Mouse (Mus musculus) liver, embryonic 16.5 days (tissue): Measurements from ENCODE around the gene Plekhg5. TPM values are rescaled to one million over a fixed set of nuclear protein-coding genes. Genes with fewer than 3 reads are reported as not detected.
A peak's percentile ranks its signal among the peaks of the same experiment; 100 is the strongest.

Experiments used
- ATAC-seq: fragments of 200-750 bp; cut with Nextera tagmentation; 2 replicates; pipeline ENCODE4 v1.8.0; 2017; ENCODE audit warnings: low read depth, mild to moderate bottlenecking, moderate number of reproducible peaks, moderate library complexity
- H3K27ac ChIP-seq: fragments of 300-500 bp; sonication (generic); 2 replicates; pipeline ENCODE4 v1.5.1; 2014; ENCODE audit warnings: mild to moderate bottlenecking, low read length
- H3K27me3 ChIP-seq: fragments of 300-500 bp; sonication (generic); 2 replicates; pipeline ENCODE4 v1.6.1; 2014; ENCODE audit warnings: low read depth, low read length, mixed read lengths; ENCODE audit not compliant: control insufficient read depth, insufficient read depth
- H3K36me3 ChIP-seq: fragments of 300-500 bp; sonication (generic); 2 replicates; pipeline ENCODE4 v1.6.1; 2014; ENCODE audit warnings: mild to moderate bottlenecking; ENCODE audit not compliant: control insufficient read depth, insufficient read depth
- H3K4me1 ChIP-seq: fragments of 300-500 bp; sonication (generic); 2 replicates; pipeline ENCODE4 v1.6.1; 2014; ENCODE audit warnings: low read depth, low read length, mixed read lengths; ENCODE audit not compliant: control insufficient read depth
- H3K4me2 ChIP-seq: fragments of 300-500 bp; sonication (generic); 2 replicates; pipeline ENCODE4 v1.6.1; 2014; ENCODE audit warnings: low read depth, low read length, mixed read lengths
- H3K4me3 ChIP-seq: fragments of 300-500 bp; sonication (generic); 2 replicates; pipeline ENCODE4 v1.5.1; 2014; ENCODE audit warnings: low read depth, mild to moderate bottlenecking, low read length
- H3K9ac ChIP-seq: fragments of 300-500 bp; sonication (generic); 2 replicates; pipeline ENCODE4 v1.6.1; 2014; ENCODE audit warnings: low read depth, low read length
- H3K9me3 ChIP-seq: fragments of 300-500 bp; sonication (generic); replicated peaks from 2 replicates; pipeline ENCODE4 v1.6.1; 2016; ENCODE audit warnings: low read length; ENCODE audit not compliant: control insufficient read depth
- WGBS: fragments of 180-500 bp; shearing (Covaris S2); extraction: QIAGEN DNeasy Blood & Tissue Kit; methylation state at CpG from one replicate; pipeline ENCODE4 v1.1.7; 2014; ENCODE audit not compliant: insufficient replicate concordance; 5-methylcytosine and 5-hydroxymethylcytosine counted together
- polyA plus RNA-seq: library from polyadenylated mRNA; unstranded; fragments of >200 nt; fragmentation: Nextera tagmentation; extraction: Ambion mirVana; gene quantifications from 2 replicates; pipeline ENCODE4 v1.2.1, GENCODE M21; 2015

Gene Plekhg5
- polyA plus RNA-seq, 1 experiment from 2014 or later: 5.1 TPM

GRCm38 (mm10) chr4:152132772-152133169 is 60.5 kb downstream of the Plekhg5 start:
- H3K9me3 ChIP-seq: no peaks in the 10 kb centered on the region
- H3K4me1 ChIP-seq: peaks cover 14% of the 10 kb centered on the region
- ATAC-seq: no peak
- peaks cover 67% of the 10 kb centered on the region for H3K27me3 ChIP-seq
- WGBS: 28% methylated on average over 10 of the region's 10 CpGs
- H3K36me3 ChIP-seq: no peaks in the 10 kb centered on the region
- no peak overlapping the region for H3K27ac ChIP-seq
- H3K4me2 ChIP-seq: no peak overlapping the region
- H3K4me3 ChIP-seq: no peak overlapping the region
- no peak overlapping the region for H3K9ac ChIP-seq

DNA sequence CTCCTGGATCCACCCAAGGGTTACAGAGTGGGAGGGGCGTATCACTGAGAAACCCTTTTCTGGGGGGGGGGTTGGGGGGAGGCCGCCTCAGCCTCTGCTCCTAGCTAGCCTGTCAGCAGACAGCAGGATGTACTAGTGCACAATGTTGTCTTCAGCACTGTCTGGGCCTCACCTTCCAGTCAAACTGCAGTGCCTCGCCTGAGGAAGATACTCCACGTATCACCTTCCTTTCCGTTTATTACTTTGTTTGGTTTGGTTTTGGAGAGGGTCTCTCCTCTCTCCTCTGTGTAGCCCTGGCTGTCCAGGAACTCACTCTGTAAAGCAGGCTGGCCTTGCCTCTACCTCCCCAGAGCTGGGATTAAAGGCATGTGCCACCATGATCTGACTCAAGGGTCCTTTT is 60.9 kb downstream of the Plekhg5 start:
- no peaks in the 10 kb centered on the region for H3K9me3 ChIP-seq
- no peak overlapping the region for H3K4me3 ChIP-seq
- H3K4me1 ChIP-seq: peaks cover 16% of the 10 kb centered on the region
- ATAC-seq: no peak
- H3K4me2 ChIP-seq: no peak overlapping the region
- peaks cover 62% of the 10 kb centered on the region for H3K27me3 ChIP-seq
- WGBS: 43% methylated on average over 5 of the region's 5 CpGs
- no peak overlapping the region for H3K9ac ChIP-seq
- no peak overlapping the region for H3K27ac ChIP-seq
- no peaks in the 10 kb centered on the region for H3K36me3 ChIP-seq

DNA sequence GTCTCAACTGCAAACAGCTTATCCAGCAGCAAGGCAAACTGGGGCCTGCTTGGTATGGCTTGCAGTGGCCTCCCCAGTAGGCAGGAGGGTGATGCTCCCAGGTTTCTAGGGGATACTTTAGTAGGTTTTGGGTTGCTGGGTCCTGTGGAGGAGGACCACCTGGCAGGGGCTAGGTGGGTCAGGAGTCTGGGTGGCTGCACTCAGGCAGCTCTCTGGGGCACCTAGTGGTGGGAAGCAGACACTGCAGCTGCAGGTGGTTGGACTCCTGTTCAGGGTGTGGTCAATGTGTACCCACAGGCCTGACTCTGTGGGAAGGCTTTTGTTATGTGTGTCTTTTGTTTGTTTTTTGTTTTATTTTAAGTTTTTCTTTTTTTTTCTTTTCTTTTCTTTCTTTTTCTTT is 62.2 kb downstream of the Plekhg5 start:
- ATAC-seq: no peak
- Histone ChIP-seq H3K4me3 (no peak overlapping the region), H3K27me3 (peaks cover 49% of the 10 kb centered on the region)

GRCm38 (mm10) chr4:152135363-152135762 is 63.1 kb downstream of the Plekhg5 start:
- H3K4me1 ChIP-seq: peaks cover 25% of the 10 kb centered on the region
- 72% methylated on average over 12 of the region's 12 CpGs for WGBS
- H3K27me3 ChIP-seq: peaks cover 45% of the 10 kb centered on the region
- H3K4me2 ChIP-seq: no peak overlapping the region
- H3K4me3 ChIP-seq: no peak overlapping the region
- no peaks in the 10 kb centered on the region for H3K9me3 ChIP-seq
- H3K9ac ChIP-seq: no peak overlapping the region
- H3K27ac ChIP-seq: no peak overlapping the region
- no peak for ATAC-seq
- no peaks in the 10 kb centered on the region for H3K36me3 ChIP-seq

More for the DNA sequence above, 62.2 kb downstream of the Plekhg5 start:
- H3K9me3 ChIP-seq: no peaks in the 10 kb centered on the region
- no peak overlapping the region for H3K9ac ChIP-seq
- H3K4me2 ChIP-seq: no peak overlapping the region
- no peaks in the 10 kb centered on the region for H3K36me3 ChIP-seq
- no peak overlapping the region for H3K27ac ChIP-seq
- peaks cover 25% of the 10 kb centered on the region for H3K4me1 ChIP-seq

DNA sequence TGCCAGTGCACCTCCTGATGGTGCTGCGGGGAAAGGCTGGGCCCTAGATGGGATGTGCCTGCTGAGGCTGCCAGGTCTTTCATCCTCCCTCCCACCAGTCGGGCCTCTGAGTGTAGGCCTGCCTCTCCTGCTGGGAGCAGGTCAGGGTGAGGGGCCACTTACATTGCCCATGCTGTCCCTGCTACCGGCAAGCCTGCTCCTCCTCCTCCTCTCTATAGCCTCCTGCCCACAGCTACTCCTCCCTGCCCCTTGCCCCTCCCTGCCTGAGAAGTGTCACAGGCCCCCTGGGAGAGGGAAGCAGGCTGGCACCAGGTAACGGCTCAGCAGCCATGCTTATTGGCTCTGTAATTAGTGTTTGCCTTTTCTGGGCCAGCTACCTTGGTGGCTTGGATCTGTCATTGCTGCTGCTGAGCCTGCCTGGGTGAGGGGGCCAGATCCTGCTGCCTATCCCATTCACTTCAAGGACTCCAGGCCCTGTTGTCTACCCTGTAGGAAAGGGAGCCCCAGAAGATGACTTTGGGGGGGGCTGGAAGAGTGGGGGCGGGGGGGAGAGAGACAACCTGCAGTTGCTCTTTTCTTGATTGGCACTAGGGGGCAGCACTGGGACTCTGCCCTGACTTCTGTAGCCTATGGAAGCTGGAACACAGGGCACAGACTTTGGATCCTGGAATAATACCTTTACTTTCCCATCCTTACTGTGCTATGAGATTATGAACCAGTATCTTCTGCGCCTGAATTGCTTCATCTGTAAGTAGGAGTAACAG is 64.0 kb downstream of the Plekhg5 start:
- Histone ChIP-seq H3K9me3 (no peaks in the 10 kb centered on the region), H3K36me3 (no peaks in the 10 kb centered on the region), H3K27me3 (peaks cover 43% of the 10 kb centered on the region), H3K9ac (no peak overlapping the region), H3K4me3 (no peak overlapping the region), H3K4me2 (no peak overlapping the region), H3K27ac (no peak overlapping the region), H3K4me1 (peaks cover 16% of the 10 kb centered on the region)
- 42% methylated on average over 6 of the region's 6 CpGs for WGBS
- no peak for ATAC-seq

- H3K9ac ChIP-seq: no peak overlapping the region
- H3K27me3 ChIP-seq: peaks cover 37% of the 10 kb centered on the region
- 81% methylated on average over 2 of the region's 2 CpGs for WGBS
- no peak overlapping the region for H3K4me3 ChIP-seq
- no peaks in the 10 kb centered on the region for H3K9me3 ChIP-seq
- no peak overlapping the region for H3K4me2 ChIP-seq
- H3K27ac ChIP-seq: no peak overlapping the region
- H3K4me1 ChIP-seq: peaks cover 13% of the 10 kb centered on the region
- no peaks in the 10 kb centered on the region for H3K36me3 ChIP-seq
- no peak for ATAC-seq
These were observed 64.6 kb downstream of the Plekhg5 start for GRCm38 (mm10) chr4:152136876-152137250.

DNA sequence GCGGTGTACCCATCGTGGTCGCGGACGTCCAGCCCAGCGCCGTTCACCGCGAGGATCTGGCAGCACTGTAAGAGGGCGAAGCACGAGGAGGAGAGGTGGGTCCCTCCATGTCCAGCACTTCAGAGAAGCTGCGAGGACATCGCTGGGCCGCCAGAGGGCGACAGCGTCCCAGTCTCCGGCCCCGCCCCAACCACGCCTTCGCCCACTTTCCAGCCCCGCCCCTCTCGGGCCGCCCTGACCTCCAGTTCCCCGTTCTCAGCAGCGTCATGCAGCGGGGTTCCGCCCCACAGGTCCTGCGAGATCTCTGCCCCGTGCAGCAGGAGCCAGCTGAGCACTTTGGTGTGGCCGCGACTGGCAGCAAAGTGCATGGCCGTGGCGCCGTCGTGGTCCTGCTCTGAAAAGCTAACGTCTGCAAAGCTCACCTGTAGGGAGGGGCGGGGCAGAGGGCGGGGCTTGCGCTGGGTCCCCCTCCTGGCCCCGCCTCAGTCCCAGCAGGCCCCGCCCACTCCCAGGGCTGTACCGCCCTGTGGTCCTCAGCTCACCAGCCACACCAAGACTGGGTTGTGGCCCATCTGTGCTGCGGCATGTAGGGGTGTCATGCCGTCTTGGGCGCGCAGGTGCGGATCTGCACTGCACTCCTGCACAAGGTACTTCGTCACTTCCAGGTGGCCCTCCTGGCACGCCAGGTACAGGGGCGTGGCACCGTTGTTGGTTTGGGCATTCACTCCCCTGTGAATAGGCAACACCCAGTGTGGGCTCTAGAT is 66.4 kb downstream of the Plekhg5 start:
- ATAC-seq: peak; percentile 87
- Histone ChIP-seq H3K9me3 (no peaks in the 10 kb centered on the region; the same call in 1 of the 2 replicates), H3K9ac (no peak overlapping the region; the same call in 1 of the 2 replicates), H3K27ac (no peak overlapping the region), H3K4me1 (peaks cover 12% of the 10 kb centered on the region), H3K27me3 (peaks cover 19% of the 10 kb centered on the region), H3K4me2 (peak overlapping the region; percentile 74), H3K4me3 (peak overlapping the region; percentile 64), H3K36me3 (no peaks in the 10 kb centered on the region)
- WGBS: 2% methylated on average over 51 of the region's 51 CpGs

DNA sequence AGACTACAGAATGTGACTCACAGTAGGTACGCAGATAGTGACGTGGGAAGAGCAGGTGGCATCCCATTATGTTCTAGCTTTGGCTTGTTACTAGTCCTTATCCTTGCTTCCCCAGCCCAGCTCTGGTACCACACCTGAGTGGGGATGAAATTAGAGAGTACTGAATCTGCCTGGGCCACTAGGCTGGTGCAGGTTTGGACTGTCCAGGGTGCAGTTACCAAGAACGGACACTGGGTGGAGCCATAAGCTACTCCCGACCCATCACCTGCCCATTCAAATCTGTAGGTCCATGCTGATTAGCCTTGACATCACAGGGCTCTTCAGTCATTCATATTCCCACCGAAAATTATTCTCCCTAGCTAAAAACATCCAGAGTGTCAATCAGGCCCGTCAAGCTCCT is 68.1 kb downstream of the Plekhg5 start:
- Histone ChIP-seq H3K9me3 (no peaks in the 10 kb centered on the region; the same call in 1 of the 2 replicates), H3K9ac (no peak overlapping the region), H3K4me3 (no peak overlapping the region), H3K36me3 (no peaks in the 10 kb centered on the region), H3K27me3 (peaks cover 11% of the 10 kb centered on the region; the same call in 1 of the 2 replicates), H3K27ac (no peak overlapping the region), H3K4me2 (no peak overlapping the region), H3K4me1 (peaks cover 12% of the 10 kb centered on the region)
- ATAC-seq: no peak
- WGBS: 30% methylated on average over 6 of the region's 6 CpGs

DNA sequence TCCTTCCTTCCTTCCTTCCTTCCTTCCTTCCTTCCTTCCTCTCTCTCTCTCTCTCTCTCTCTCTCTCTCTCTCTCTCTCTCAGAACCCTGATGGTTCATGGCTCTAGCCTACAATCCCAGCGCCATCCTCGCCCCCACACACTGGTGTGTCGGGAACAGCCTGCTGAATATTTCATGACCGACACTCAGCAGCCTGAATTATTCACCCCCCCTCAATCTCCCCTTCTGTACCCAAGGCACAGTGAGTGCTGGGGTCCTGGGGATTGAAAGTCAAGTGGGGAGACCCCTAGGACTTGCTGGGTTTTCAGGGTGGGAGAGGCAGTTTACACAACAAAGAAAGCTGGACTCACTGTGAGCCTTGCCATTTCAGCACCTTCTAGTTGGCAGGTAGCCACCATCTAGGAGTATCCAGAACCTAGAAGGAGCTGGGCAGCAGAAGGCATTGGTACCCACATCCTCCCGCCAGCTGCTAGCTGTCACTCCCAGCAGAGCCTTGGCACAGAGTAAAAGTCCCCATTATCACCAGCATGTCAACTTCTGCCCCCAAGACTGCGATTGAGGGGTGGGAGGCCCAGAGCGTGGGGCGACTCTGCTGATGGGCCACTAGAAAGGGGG is 69.3 kb downstream of the Plekhg5 start:
- WGBS: 53% methylated on average over 8 of the region's 8 CpGs
- no peaks in the 10 kb centered on the region; the same call in 1 of the 2 replicates for H3K9me3 ChIP-seq
- no peak for ATAC-seq
- peaks cover 12% of the 10 kb centered on the region for H3K4me1 ChIP-seq
- H3K36me3 ChIP-seq: no peaks in the 10 kb centered on the region
- H3K4me2 ChIP-seq: no peak overlapping the region
- no peak overlapping the region for H3K4me3 ChIP-seq
- H3K9ac ChIP-seq: no peak overlapping the region
- H3K27me3 ChIP-seq: peaks cover 11% of the 10 kb centered on the region; the same call in 1 of the 2 replicates
- no peak overlapping the region for H3K27ac ChIP-seq
